Mouse (Mus musculus) mature B cell (primary cell): ENCODE measurements around the gene Rbms1.

Experiments
- in situ Hi-C: fragments of 300-500 bp; cut with MboI; formaldehyde crosslinking; loops from 2 replicates; pipeline ENCODE4 v1.14.3; 2019

Gene Rbms1

DNA sequence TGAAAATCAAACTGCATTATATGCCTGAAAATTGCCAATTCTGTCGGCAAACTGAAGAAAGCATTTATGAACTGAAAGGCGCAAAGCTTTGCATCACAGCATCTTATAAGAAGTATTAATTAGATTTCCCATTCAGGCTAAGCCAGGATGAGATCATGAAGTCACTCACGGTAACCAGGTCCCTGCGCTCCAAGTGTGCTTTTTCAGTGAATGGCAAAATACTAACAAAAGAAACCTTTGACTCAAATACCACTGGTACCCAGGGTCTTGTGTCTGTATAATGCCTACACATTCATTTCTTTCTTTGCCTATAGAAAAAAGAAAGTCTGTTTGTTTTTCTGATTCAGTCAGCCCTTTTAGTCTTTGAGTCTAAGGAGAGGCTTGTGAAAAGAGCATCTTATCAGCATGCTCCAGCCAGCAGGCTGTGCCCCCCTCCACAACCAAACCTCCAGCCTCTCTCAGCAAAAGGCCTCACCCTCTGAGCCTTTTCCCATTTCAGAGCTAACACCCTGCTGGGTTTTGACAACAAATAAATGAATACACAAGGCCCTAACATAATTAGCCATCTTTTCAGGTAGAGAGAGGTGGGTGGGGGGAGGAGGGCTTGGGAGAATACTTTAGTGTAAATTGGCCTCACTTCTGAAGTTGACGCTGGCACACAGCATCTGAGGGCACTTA lies 83.7 kb downstream of the Rbms1 start:
- in situ Hi-C loops: no loop called here

DNA sequence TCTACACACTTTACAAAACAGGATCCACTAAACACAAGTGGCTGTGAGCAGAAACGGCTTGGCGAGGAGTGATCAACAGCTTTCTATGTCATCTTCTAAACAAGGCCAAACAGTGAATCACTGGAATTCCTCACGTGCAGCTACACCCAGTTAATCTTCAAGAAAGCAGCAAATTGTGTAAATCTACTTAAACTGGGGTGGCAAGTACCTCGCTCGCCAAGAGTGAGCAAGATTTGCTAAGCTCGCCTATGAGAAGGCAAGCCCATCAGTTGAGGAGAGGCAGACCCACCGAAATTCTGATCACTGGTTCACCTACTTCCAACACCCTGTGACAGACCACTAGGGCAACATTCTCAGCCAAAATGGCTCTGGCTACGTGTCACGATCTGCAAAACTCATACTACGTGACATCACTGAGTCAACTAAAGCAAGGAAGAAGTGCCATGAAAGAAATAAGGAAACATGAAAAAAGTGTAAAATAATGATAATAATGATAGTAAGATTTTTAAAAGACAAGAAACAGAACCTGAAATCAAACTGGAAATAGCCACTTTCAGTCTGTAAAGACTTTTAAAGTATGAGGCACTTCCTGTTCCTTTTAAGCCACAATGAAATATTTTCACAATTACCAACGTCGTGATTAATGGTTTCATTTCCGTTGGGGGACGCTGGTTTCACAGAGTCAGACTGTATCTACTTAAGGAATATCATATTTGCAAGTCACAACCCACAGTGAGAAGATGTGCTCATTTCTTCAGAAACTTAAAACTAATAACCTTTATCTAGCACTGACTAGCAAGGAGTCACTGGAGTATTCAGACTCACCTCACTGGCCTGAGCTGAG lies 85.2 kb downstream of the Rbms1 start:
- in situ Hi-C loops: no loop called here

DNA sequence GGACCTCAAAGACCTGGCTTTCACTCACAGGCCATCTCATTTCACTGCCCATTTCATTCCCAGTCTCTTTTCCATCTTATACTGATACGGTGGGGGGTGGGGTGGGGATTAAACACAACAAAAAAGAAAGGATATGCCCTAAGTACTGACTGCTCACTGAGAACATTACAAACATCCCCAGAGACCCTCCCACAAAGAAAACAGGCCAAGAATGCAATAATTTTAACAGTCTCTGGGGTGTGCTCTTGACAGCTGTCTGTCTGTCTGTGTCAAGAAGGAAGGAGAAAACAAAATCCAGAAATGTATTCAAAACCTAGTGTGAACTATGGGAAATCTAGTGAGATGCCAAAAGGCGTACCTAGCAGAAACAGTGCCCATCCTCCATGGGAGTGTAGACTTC lies 86.1 kb downstream of the Rbms1 start:
- in situ Hi-C loops: no loop called here

DNA sequence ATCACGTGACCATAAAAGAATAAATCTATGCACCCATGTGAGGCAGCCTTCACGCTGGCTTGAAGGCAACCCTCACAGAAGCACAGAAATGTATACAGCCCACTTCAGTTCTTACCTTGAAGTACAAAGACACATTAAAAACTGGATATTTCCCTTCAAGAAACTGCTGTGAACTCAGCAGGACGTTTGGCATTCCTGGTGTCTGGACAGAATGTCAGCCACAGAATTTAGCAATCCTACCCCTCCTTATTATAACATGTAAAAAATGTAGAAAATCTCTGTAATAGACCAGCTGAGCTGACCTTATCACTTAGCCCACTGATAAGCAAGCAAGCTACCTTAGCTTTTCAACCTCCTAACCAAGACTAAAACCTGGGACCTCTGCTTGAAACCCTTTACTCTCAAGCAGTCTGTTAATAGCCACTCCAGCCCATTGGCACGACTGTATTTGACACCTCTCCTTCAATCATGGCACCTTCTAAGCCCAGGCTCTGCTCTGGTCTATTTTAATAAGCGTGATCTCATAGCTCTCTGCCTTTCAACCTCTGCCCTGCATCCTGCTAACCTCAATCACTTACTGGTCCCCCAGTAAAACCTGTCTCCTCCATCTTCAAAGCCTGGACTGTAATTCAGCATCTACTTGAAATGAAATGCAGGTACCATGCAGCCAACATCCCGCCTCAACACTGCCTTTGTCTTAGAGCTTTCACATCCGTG lies 90.7 kb downstream of the Rbms1 start:
- in situ Hi-C loops: no loop called here

DNA sequence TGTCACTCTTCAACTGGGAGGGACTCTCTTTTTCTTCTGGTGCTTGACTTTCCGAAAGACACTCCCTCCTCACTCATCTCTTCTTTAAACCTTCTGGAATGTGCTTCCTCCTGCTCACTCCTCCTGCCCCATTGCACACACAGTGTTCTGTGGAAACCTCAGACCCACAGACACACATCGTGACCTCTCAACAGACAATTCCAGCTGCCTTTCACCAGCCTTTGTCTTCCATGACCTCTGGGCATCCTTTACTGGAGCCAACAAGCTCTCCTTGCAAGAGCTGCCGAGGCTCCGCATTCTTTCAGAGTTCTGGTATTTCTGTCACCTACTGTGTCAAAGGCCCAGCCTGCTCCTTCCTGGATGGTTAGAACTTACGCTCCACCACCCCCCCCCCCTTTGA lies 92.0 kb downstream of the Rbms1 start:
- in situ Hi-C loops: no loop called here

DNA sequence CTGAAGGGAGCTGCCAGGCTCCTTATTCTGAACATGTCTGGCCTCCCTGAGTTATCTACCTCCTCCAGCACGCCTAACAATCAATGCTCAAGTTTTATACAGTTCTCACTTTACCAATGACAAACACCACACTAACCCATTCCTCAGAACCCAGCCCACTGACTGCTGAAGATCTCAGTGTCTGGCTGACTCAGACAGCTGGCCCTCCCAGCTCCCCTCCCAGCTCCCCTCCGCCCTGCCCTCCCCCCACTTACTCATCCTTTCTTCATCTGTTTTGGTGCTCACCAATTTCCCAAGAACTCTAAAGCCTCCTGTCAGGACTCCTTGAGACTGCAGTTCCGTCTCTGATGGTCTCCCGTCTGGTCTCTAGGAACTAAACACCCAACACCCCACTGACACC lies 92.5 kb downstream of the Rbms1 start:
- in situ Hi-C loops: no loop called here

DNA sequence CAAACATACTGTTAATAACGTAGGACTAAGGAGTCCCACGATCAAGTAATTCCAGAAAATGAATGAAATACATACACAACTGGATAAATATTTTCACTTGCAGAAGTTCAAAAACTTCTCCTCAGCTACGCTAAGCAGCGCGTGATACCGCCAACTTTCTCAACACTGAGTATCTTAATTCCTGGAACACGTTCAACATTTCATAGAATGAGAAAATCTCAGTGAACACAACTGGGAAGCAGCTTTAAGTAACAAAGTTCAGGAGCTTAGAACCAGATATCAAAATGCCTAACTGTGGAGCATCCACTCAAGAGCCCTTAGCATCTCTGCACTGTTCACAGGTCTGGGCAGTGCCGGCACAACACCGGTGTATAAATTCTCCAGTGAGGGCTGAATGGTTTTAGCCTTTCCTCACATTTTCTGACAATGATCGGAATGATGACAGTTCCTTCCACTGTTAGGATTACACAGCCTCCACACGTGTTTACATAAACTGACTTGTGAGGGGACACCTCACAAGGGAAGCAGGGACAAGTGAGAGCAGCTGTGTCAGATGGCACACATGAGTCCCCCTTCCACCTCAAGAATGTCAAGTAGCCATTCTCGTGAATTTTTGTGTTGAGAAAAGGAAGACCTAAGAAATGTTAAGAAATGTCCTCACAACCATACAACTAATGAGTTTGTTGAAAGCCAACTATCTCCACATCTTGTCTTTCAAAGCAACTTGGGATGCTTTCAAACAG lies 93.8 kb downstream of the Rbms1 start:
- in situ Hi-C loops: no loop called here

DNA sequence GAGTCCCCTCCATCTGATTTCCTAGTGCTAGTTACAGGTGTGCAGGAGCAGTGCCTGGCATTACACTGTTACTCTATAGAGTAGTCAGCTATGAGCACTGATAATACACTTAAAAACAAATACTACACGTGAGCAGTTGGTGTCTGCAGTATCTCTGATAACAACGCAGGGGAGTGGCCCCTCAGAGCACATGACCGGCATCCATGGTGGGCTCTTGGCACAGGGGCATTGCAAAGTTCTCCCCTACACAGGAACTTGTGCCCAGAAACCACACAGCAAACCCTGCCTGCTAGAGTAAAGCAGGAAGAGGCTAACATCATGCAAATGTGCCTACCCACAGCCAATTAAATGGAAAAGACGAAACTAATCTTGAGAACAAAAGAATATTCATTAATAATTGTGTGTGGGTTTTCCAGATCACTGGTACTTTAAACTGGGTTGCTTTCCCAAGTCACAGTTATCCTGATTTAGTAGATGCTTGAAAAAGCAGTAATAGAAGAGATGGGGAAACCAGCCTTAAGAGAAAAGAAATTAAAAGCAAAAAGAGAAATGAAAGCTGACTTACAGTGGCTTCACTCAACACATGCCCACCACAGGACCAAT lies 94.8 kb downstream of the Rbms1 start:
- in situ Hi-C loops: no loop called here

DNA sequence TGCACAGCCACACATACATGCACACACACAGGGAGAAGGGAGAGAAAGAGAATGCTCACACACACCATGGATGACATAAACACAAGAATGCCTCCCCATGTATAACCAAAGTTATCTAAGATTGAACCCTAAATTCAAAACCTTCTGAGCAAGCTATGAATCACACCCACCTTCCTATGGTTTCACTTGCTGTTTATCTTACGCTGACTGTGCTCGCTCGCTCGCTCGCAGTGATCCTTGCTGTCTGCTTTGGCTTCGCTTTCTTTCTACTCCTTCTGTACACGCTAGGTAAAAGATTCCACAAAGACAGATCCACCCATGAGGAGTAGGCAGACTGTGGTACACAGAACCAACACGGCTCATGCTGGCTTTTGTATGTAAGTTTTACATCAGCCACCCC lies 95.7 kb downstream of the Rbms1 start:
- in situ Hi-C loops: no loop called here

DNA sequence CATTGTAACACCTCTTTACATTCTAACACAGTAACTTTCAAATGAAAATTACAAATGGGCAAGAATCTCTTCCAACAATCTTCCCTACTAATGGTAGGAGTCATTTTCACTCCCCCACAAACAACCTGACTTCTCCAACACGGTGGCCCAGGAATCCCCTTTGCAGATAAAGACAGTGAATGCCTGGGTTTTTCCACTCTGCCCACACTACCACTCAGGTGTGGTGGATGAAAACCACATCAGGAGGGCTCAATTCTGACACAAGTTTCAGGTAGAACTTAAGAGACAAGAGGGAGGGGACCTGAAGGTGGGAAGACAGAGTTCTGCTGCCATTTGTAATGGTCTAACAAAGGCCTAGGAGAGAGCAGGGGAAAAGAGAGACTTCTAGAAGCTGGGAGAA lies 97.1 kb downstream of the Rbms1 start:
- in situ Hi-C loops: no loop called here

DNA sequence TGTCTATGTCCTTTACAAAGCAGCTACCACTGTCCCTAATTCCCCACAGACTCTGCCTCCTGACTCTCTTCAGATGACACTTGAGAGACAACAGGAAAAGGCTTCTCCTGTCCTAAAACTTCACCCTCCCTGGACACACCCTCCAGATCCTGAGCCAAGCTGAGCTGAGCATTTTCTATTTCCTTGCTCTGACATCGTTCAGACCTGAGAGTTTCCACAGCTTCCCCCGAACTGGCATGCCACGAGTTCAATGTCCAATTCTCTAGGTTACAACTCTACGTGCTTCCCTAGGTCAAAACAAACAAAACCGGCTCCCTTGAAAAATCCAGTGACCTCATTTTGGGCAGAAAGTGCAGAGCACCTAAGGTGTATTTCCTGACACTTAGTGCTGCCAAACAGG lies 98.0 kb downstream of the Rbms1 start:
- in situ Hi-C loops: no loop called here

DNA sequence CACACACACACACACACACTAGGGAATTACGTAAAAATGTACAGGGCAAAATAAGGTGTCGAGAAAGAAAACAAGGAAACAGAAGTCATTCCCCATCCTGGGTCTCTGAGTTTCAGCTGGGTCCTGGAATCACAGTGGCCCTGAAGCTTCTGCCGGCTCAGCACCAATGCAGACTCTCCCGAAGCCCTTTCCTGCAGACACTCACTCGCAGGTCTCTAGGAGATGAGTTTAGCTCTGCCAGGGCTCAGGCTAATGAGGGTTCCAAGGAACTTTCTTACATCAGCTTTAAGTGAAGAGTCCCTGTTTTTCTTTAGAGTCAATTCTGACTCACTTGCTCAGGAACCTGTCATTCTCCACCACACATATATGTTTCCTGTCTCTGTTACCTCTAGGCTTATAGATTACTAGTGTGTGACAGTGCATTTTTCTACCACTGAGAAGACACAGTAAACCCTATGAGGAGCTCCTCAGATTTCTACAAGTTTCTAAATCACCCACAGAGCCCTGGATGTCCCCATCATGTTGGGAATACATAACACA lies 98.7 kb downstream of the Rbms1 start:
- in situ Hi-C loops: no loop called here

DNA sequence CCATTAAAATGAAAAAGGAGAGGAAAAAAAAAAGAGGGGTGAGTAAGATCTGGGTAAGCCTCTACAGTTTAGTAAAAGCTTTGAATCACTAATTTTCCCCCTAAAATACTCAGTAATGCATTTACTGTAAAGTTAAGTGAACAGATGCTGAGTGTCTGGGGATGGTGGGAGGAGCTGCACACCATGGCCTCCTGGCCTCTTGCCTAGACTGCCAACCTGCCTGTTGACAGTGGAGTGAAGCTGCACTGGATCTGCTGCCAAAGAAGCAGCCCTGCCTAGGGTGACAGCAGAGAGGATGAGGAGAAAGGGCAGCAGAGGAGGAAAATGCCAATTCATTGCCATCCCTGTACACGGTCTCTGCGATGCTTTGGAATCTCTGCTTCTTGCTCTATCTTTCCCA lies 99.2 kb downstream of the Rbms1 start:
- in situ Hi-C loops: no loop called here

DNA sequence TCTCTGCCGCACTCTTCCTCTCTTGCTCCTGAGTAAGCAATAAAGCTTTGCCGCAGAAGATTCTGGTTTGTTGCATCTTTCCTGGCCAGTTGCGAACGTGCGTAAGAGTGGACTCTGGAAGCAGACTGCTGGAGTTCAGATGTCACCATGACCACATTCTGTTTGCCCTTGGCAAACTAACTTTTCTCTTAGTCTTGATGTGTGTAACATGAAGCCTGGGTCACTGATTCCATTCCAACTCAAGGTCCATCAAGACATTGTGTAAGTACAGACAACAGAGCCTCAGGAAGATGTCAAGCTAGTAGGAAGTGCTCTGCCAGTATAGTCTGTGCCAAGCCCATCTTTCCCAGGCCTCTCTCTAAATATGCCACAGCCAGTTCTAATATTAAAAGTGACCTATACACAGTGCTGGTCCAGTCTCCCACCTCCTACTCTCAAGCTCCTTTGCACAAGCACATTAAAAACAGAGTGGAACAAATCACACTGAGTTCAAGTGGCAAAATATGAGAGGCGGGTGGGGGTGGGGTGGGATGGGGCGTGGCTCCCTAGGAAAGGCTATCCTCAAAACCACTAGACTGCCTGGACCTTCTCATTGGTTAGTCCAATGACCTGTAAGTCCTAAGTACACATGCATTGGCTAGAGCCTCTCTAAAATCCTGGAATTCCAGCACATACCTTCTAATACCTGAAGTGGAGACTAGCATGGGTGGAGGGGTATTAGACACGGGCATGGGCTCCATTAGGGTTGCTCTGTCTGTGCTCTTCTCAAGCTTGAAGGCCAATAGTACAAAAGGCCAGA lies 99.9 kb downstream of the Rbms1 start:
- in situ Hi-C loops: no loop called here

DNA sequence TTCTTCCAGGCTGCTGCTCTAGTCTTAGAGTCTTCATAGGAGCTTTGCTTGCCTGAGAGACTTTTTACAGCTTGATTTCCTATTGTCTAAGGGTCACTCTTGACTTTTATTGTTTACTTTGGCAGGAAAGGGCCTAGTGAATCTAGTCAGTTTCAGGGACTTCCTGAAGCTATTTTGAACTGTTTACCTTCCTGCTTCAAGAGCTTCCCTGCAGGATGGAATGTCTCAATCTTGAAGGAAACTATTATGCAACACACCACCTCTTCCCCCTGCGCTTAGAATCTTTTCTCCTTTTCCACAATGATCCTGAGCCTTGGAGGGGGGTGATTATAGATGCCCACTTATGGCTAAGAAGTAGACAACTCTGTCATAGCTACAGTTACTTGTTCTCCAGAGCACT lies 104.9 kb downstream of the Rbms1 start:
- in situ Hi-C loops: no loop called here

DNA sequence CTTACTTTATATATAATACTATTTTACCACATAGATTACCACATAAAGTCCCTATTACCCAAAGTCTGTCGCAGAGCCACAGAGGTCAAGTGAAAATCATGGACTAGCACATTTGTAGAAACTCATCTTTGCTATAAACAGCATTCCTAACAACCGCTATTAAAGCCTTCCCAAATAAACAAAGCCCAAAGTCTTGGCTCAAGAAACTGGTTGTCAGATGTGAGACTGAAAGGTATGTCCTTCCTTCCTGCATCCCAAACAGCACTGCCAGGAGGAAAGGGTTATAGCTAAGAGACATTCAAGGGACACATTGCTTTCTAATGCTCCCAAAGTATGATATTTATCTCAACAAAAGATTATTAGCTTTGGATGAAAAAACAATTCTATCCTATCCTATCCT lies 106.9 kb downstream of the Rbms1 start:
- in situ Hi-C loops: no loop called here

DNA sequence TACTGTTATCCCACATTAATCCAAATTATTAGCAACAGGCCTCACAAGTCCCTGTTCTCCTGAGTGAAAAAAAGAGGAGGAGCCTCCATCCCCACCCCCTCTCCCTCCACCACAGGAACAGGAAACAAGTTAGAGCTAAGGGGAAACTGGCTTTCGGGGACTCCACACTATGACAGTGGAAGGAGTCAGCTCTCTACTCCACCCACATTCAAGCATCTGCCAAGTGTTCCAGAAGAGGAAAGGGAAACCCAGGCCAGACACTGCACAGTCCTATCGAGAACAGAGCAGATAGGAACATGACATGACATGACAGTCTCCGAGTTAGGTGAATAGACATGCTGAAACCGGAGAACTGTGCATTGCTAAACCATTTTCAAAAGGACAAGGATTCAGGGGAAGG lies 108.0 kb downstream of the Rbms1 start:
- in situ Hi-C loops: no loop called here

DNA sequence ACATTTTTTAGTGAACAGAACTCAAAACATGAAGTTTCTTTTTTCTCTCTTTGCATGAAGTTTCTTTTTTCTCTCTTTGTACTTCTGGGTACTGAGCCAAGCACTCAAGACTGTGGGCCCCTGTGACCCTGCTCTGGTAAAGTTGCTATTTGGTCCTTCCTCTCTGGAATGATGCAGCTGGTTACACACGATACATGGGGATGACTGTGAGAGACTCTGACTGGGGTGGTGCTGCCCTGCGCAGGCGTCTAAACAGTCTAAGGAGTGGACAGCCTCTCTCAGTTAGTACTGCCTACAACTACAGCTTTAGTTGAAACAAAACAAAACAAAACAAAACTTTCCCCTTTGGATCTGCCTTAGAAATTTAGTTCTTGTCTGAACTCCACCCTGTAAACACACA lies 111.1 kb downstream of the Rbms1 start:
- in situ Hi-C loops: no loop called here

DNA sequence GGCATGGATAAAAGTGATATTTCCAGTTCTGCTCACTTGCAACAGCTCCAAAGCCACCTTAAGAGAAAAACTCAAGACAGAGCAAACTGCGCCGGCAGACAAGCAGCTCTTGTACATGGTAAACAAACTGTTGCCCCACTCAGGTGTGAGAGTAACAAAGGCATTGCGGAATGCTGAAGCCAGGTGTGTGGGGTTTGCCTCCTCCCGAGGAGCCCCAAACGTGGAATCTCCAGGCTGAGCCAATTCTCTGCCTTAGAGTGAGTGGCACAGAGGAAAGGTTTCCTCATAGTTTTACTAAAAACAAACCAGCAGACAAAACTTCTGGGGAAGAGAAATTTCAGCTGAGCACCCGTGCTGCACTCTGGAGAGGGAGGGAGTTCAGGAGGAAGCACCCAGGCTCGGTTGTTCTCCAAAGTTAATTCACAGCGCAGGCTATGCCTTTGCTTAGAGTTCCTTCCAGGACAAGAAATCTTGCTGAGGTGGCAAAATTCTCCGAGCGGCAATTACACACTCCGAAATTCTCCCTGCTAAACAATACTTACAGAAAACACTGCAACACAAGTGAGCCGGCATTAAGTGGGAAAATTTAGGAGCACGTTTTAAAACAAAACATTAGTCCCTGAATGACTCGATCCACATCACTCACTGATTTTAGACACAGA lies 111.8 kb downstream of the Rbms1 start:
- in situ Hi-C loops: no loop called here

DNA sequence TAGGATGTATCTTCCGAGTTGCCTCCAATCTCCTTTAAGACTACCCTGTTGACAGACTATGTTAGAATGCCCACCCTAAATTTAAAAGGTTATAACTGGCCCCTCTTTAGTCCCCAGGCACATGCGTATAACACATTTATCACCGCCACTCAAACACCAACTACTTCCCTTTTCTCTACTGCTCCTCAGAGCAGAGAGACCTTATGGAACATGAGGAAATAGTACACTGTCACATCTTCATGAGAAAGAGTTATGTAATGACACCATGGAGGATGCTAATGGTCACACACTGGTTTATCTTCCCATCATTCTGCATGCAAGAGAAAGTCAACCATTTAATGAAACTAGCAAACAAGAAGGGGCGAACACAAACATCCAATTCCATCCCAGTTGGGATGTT lies 114.5 kb downstream of the Rbms1 start:
- in situ Hi-C loops: no loop called here
